Mouse (Mus musculus) urinary bladder, postnatal 10 days (tissue): ENCODE measurements around the gene Fga.

ENCODE experiments used
- DNase-seq: peaks from one replicate; pipeline ENCODE4 v3.0.0; 2022; ENCODE audit warnings: low spot score

The Fga gene

DNA sequence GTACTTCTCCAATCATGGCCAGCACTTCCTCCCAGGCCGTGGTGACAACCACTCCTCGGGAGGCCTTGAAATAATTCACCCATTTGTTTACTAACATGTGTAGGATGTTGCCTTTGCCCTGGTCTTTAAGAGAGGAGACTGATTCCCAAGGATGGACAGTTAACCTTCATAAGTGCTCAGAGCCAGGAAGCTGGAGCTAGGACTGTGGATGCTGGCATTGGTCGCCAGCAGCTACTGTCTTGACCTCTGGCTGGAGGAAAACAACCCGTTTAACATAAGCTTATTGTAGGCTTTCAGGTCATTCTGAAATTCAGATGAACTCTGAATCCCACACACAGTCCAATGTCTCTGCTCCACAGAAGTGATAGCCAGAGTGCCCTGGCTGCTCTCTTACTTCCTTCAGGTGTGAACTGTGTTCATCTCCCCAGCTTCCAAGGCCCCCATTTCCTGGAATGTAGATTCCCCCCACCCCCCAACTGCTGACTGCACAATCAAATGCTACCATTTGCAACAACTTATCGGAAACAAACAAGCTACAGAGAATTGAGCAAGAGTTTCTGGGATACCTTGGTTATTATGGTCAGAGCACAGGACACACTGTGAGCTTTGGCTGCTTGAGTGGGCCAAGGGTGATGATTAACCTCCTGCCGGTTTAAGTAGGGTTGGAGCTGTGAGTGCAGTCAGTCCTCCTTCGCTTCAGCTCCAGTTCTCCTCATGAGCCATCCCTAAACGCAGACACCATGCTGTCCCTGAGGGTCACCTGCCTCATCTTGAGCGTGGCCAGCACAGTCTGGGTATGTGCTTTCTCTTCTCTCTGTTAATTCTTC, at the start of gene Fga:
Gene Fga (plus strand): TSS at position 602 of the 827 bp plus-strand sequence.
- DNase-seq: no peak

DNA sequence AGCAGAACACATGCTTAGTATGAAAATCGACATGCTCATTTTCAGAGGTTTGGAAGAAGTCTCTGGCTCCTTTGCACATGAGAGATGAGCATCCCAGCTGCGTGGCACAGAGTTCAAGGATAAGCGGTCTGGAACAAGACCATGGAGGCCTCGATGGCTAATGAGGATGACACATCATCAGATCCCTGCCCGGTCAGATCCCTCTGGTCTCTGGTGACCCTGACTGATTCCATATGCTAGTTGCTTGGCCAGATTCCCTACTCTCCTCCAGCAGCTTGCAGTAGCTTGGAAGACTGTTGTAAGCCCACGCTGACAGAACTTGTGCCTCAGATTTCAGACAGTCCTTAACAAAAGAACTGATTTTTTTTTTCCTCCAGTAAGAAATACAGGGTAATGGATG, 45.1 kb upstream of the Fga start:
- DNase-seq: no peak

DNA sequence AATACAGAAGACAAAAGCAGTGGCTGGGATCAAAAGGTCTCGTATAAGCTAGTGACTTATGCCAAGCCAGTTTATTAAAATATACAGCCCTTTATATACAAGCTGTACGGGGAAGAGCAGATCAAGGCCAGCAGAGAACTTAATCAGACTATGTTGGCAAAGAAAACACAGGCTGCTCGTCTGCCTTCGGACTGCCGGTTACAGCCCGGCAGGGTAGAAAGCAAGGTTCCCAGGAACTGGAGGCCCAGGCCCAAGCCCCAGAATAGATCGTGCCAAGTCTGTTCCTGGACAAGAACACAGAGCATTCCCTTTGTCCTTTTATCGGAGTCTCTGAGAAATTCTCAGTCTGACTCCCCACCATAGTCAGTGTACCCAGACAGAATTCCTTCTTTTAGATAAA, 44.0 kb upstream of the Fga start:
- no peak for DNase-seq

DNA sequence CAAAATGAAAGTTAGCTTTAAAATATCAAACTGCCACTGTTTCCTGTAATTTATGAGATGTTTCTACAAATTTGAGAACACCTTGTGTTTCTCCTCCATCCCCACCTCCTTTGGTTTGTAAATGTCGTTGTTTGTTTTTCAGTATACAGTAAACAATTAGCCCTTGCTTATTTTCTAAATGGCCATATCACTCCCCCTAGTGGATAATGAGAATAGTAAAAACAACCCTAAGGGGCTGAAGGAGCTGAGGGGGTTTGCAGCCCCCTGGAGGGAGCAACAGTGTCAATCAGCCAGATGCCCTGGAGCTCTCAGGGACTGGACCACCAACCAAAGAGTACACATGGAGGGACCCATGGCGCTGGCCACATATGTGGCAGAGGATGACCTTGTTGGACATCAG, 41.0 kb upstream of the Fga start:
- no peak for DNase-seq

DNA sequence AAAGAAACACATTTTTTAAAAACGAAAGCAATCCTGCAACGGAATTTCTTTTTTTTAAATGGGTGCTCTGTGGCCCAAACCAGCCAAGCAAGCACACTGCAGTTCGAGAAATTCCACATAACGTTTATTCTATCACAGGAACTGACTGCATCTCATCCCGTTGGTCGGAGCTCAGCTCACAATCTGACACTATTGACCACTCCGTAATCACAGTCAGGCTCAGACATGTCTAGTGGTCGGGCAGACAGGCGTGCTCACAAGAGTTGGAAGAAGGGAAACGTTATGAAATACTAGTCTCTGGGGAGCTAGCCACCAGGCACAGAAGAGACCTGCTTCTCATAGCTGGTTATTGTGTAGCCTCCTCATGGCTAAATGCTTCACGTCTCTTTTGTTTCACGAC, 33.9 kb upstream of the Fga start:
- DNase-seq: no peak

DNA sequence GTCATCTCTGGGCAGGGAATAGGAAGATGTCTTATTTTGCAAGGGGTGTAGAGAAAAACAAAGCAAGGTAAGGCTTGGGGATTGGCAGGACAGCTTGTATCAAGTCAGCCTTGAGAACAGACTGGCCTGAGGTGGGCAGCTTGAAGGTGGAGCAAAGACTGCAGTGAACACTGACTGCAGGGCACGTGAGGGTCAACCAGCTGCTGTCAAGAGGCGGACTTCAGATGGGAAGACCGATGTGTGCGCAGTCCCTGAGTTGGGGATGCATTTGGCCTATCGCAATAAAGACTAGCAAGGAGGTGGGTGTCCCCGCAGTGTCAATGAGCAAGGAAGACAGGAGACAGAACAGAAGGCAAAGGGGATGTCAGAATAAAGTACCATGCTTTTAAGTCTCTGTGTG, 32.9 kb upstream of the Fga start:
- DNase-seq: no peak

DNA sequence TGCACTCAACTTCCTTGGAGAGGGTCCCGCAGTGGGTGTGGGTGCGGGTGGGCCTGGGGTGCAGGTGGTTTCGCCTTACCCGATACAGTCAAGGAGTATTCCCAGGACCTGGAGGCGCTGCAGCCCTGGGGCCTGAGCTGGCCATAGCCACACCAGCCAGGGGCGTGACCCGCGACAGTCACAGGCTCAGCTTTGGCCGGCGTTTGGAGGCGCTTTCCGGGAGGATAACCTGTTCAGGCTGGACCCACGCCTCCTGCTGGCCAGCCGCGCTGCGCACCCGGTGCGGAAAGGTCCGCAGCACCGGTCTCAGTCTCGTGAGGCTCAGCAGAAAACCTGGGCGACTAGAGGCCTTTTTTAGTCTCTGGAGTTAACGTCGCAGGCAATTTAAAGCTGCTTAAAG, 30.5 kb upstream of the Fga start:
- peak; percentile 15 for DNase-seq

DNA sequence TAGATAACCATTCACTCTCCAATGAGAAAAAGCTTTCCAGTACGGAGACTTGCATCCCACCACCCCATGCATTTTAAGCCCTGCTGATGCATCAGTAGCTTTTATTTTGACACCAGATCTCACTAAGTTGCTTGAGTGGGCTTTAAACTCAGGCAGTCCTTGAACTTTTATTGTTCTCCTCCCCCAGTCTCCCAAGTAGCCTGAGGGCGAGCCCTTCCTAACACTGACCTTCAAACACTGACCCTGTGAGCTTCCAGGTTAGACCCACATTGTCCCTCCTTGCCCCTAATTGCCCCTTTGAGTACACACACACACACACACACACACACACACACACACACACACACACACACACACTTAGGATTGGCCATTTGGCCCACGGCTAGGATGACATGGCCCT, 29.2 kb upstream of the Fga start:
- DNase-seq: no peak

DNA sequence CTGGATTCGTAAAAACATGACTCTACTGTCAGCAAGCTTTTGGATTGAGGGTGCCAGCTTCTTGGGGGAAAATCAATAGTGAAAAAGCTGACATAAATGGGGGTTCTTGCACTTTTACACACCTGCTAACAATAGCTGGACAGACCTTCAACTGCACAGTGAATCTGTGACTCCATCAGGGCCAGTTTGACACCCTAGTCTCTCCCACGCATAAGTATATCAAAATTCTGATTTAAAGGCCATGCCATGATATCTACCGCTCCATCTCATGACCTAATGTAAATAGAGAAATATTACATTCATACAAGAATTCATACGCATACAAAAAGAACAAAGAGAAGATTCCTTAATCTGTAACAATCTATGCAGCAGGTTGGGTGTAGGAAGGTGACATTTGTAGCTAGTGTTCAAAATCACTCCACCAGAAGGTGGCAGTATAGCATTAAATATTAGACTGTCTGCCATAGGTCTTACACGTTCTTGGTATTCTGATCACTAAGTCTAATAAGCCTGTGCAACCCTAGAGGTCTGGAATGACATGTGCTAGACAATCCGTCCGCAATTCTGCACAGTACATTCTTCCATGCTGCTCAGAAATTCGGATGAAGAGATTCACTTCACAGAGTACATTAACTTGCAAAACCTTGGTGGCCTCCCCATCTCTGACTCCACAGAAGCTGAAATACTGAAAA, 27.0 kb upstream of the Fga start:
- DNase-seq: no peak

DNA sequence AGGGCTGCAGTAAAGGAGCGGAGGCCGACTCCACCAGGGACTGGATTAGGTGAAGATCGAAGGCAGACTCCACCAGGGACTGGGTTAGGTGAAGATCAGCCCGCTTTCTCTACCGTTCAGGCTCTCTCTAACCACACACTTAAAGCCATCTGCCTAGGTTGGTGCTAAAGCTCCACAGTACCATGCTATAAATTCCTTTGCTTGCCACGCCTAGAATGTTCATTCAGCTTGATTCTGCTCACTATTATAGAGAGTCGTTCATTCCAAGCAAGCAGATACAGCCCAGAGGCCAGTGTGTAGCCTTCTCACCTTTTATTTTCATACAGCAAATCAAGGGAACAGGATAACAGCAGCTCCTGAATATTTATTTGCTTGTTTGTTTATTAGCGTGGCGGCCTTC, 25.9 kb upstream of the Fga start:
- DNase-seq: no peak

DNA sequence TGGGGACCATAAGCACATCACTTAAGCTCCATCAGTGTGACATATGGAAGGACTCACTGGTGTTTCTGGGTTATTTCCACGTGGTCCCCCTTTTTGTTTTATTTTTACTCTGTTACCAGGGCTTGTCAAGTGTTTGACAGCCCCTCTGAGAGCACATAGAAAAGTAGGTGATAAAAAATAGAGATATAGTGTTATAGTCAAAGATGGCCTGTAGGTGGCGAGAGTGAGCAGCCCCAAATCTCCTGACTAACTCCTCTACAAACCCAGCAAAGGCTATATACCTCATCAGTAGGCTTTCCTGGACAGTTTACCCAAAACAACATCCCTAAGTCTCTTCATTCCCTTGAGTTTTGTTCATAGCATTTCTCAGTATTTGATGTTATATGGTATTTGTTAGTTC, 23.7 kb upstream of the Fga start:
- no peak for DNase-seq

DNA sequence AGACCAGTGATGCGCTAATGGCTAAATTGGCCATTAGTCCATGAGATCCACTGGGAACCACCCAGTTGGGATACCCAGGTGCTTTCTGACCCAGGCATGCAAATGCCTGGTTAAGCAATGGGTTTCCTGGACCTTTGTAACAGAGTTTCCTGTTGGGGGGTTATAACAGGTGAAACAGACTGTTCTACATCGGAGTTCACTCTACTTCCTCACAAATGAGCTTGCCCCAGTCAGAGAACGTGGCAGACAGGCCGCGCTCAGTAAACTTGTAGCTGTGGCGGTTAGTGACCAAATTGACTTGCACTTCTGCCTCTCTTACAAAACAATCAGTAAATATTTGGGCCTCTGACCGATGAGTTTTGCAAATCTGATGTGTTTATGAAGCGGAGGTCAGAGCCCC, 22.8 kb upstream of the Fga start:
- DNase-seq: no peak

DNA sequence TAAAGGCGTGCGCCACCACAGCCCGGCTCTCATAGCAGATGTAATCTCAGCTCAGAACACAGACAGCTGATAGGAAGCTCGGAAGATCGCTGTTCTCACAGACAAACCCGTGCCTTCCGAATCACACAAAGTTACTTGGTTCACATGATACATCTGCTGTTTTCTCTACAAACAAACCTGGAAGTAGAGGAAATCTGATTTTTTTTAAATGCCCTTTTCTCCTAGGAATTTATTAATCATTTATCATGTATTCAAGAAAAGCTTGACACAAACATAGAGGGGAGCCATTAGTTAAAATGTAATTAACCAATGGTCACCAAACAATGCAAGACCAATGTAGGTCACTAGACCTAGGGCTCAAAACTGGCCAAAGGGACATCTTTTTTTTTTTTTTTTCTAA, 21.1 kb upstream of the Fga start:
- DNase-seq: no peak

DNA sequence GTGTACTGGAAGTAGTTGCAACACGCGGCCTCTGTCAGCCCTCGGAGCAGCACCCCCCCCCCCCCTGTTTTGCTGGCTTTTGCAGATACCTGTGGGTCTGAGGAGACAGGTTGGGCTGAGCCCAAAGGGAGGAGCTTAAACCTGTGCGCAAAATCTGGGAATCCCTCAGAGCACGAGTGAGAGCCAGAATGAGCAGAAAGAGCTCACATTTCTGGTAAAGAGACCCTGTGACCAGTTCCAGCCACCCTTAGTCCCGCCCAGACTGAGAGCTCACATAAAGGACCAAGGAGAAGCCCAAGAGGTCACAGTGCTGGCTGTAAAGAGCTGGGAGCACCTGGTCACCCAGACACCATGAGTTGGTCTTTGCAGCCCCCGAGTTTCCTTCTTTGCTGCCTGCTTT, 18.3 kb upstream of the Fga start, which contains the start of gene Fgg:
Gene Fgg (plus strand): TSS at position 168 of the 400 bp plus-strand sequence.
- DNase-seq: no peak

DNA sequence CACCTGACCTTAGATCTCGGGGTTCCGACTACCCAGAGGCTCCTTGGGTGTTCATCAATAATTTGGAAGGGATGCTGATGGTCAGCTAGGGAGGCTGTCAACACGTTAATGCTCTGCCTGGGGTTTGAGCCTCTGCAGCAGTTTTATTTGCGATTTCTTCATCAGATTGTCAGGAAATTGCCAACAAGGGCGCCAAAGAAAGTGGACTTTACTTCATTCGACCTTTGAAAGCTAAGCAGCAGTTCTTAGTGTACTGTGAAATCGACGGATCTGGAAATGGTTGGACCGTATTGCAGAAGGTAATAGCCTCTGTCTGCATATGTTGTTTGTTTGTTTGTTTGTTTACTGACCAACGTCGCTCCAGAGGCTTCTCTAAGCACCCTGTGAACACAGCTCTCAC, 15.6 kb upstream of the Fga start:
- DNase-seq: no peak

DNA sequence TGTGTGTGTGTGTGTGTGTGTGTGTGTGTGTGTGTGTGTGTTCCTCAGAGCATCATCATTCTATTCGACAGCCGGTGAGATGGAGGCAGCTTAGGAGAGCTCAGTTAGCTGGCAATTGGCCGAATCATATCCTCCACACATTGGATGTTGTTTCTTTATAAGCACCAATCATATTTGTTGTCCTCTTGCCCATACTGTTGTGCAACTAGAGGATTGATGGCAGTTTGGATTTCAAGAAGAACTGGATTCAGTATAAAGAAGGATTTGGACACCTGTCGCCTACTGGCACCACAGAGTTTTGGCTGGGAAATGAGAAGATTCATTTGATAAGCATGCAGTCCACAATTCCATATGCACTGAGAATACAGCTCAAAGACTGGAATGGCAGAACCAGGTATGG, 14.7 kb upstream of the Fga start:
- DNase-seq: no peak

DNA sequence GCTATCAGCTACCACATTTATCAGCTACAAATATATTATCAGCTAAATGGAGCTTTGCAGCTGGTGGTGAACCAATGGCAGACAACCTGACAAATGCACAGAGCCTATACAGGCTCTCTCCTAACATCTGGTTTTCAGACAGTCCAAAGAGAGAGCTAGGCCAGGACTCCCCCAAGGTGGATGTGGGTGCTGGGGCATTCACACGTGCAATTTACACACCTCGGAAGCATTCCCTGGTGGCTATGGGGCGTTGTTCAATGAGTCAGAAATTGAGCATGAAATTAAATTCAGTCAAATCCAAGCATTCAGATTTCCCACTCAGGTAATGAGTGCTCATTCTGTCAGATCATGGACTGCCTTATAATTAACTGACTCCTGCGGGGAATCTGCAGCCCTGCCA, 14.3 kb upstream of the Fga start:
- DNase-seq: no peak

DNA sequence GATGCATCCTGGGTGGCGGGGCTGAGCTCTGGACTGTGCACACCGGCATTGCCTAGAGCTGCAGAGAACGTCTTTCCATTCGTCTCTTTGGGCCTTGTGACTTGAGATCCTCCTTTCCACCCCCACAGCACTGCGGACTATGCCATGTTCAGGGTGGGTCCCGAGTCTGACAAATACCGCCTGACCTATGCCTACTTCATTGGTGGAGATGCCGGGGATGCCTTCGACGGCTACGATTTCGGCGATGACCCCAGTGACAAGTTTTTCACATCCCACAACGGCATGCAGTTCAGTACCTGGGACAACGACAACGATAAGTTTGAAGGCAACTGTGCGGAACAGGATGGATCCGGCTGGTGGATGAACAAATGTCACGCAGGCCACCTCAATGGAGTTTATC, 13.2 kb upstream of the Fga start:
- DNase-seq: no peak

DNA sequence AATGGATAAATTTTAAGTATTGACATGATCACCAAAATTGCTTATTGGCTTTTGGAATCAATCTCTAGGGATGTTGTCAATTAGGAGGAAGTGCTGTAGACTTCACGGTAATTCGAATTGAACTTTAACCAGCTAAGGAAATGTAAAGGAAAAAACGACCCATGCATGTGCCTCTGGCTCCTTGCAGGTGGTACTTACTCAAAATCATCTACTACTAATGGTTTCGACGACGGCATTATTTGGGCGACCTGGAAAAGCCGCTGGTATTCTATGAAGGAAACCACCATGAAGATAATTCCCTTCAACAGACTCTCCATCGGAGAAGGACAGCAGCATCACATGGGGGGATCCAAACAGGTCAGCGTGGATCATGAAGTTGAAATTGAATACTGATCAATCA, 11.9 kb upstream of the Fga start:
- DNase-seq: no peak

DNA sequence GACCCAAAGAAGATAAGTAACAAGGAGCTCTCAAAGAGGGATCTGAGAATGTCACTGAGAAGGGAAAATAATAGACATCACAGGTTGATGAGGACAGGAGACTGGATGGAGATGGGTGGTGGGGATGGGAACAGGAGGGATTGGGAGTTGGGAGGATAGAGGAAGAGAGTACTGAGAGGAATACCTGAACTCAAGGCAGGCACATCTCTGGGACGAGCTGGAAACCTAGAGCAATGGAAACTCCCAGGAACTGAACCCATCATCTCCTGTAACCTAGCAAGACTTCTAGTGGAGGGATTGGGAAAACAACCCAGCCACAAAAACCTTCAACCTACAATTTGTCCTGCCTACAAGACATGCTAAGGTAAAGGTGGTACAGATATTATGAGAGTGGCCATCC, 9.6 kb upstream of the Fga start:
- DNase-seq: no peak

DNA sequence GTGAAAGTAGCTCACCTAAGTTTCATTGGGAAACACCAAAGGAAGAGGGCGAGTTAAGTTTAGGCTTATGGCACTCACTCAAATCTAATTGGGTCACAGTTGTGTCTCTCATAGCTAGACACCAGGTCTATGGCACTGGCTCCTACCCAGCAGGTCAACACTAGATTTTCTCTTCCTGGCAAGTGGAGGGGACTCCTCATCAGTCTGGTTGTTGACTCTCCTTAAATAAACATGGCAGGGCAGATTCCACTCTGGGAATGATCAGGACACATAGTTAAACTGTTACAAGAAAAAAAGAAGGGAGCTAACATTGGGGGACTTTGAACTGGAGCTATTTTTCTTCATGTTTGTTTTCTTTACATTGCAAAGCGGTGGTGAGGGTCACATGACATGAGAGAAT, 5.5 kb upstream of the Fga start:
- DNase-seq: no peak

DNA sequence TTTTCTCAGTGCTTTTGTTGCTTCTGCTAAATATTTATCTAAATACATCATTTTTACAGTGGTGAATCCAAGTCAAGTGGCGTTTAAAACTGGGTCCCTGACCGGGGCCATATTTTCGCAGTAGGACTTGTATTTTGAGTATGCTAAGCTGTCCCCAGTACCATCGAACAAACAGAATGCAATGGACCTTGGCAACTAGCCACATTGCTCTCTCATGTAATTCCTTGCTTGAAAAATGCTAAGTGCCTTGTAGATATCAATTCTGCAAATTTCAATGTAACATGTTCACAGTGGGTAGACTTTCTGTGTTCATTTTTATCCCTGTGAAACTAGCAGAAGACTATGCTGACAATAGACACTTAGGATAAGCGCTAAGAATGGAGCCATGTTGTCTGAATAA, 4.7 kb upstream of the Fga start:
- no peak for DNase-seq

DNA sequence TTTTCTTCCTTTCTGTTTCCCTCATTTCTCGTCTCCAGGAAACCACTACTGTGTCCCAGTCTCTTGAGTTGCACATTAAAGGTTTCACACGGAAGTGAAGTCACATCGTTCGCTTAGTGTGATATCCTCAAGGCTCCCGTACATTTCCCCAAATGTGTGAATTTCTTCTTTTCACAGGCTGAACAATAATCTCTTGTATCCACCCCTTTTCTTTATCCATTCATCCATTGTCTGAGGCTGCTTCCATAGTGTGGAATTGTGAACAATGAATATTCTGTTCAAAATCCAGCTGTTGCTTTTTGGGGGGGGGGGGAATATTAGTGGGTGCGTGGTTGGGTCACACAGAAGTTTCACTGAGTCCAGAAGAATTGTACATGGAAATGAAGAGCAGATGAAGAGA, 840 bp upstream of the Fga start:
- DNase-seq: no peak
